Mouse (Mus musculus) forelimb bud, embryonic 11.5 days (tissue): ENCODE data around the gene Lhfpl1.
"Not testable (repeated sequence)": the region's sequence is repeated elsewhere in the genome, so short reads cannot be mapped to it uniquely, and the experiment has no call there.

Source experiments
- DNase-seq: peaks from one replicate; pipeline ENCODE4 v3.0.0-alpha.2; 2012; ENCODE audit warnings: low read depth, low spot score

Gene Lhfpl1

GRCm38 (mm10) chrX:145348377-145349203 is at the start of gene Lhfpl1:
Gene Lhfpl1, minus strand, starts transcription at chrX:145349089.
- peak; percentile 69 for DNase-seq

- DNase-seq: no peak
These were observed 22.9 kb upstream of the Lhfpl1 start for GRCm38 (mm10) chrX:145371839-145372238.

GRCm38 (mm10) chrX:145362527-145362926 is 13.6 kb upstream of the Lhfpl1 start:
- DNase-seq: no peak

GRCm38 (mm10) chrX:145342402-145342801 is 6.5 kb downstream of the Lhfpl1 start:
- DNase-seq: peak; percentile 17

- DNase-seq: peak; percentile 0
These were observed 12.7 kb downstream of the Lhfpl1 start for GRCm38 (mm10) chrX:145336141-145336540.

- peak; percentile 2 for DNase-seq
These were observed 40.3 kb downstream of the Lhfpl1 start for GRCm38 (mm10) chrX:145308555-145308954.

- peak; percentile 25 for DNase-seq
These were observed 41.7 kb downstream of the Lhfpl1 start for GRCm38 (mm10) chrX:145307174-145307573.

GRCm38 (mm10) chrX:145300232-145300631 is 48.7 kb downstream of the Lhfpl1 start:
- DNase-seq: not testable (repeated sequence)

- DNase-seq: no peak
These were observed 76.7 kb downstream of the Lhfpl1 start for GRCm38 (mm10) chrX:145272209-145272608.

- no peak for DNase-seq
These were observed 77.1 kb downstream of the Lhfpl1 start for GRCm38 (mm10) chrX:145271768-145272167.

- DNase-seq: no peak
These were observed 87.1 kb downstream of the Lhfpl1 start for GRCm38 (mm10) chrX:145261803-145262202.
